Mouse (Mus musculus) myocyte (in vitro differentiated cells): Measurements from ENCODE around the gene Nhlrc4. TPM values are rescaled to one million over a fixed set of nuclear protein-coding genes. Genes with fewer than 3 reads are reported as not detected.

Experiments used
- H3K27me3 ChIP-seq: one replicate; pipeline ENCODE4 v1.6.1; 2011; ENCODE audit not compliant: control insufficient read depth, insufficient read depth, insufficient read length
- H3K36me3 ChIP-seq: one replicate; pipeline ENCODE4 v1.6.1; 2011; ENCODE audit not compliant: control insufficient read depth, insufficient read depth
- H3K4me2 ChIP-seq: one replicate; pipeline ENCODE4 v1.6.1; 2011; ENCODE audit warnings: low read depth, control low read depth
- H3K4me3 ChIP-seq: one replicate; pipeline ENCODE4 v1.5.1; 2011; ENCODE audit warnings: mild to moderate bottlenecking, control low read depth, moderate library complexity
- H3K79me2 ChIP-seq: one replicate; pipeline ENCODE4 v1.6.1; 2011; ENCODE audit not compliant: control insufficient read depth, insufficient read depth
- H3ac ChIP-seq: one replicate; pipeline ENCODE4 v1.6.1; 2011; ENCODE audit not compliant: control insufficient read depth, insufficient read length
- CEBPB ChIP-seq: IDR thresholded peaks from 2 replicates; pipeline ENCODE4 v1.6.1; 2011; ENCODE audit warnings: mild to moderate bottlenecking, moderate library complexity; ENCODE audit not compliant: poor library complexity, insufficient read depth, severe bottlenecking
- E2F4 ChIP-seq: IDR thresholded peaks from one replicate; pipeline ENCODE4 v1.6.1; 2011; ENCODE audit warnings: mild to moderate bottlenecking, control low read depth, moderate library complexity; ENCODE audit not compliant: insufficient read depth
- MAX ChIP-seq: IDR thresholded peaks from one replicate; pipeline ENCODE4 v1.6.1; 2011; ENCODE audit warnings: low read depth, mild to moderate bottlenecking, control low read depth
- MYOD1 ChIP-seq, 3 experiments: IDR thresholded peaks; one replicate each; pipeline ENCODE4 v1.6.1; 2011; ENCODE audit warnings: control low read depth in 2 of 3, low read depth in 2 of 3, mild to moderate bottlenecking in 2 of 3, moderate library complexity in 1 of 3; ENCODE audit not compliant: insufficient read length in 2 of 3, control insufficient read depth in 1 of 3
- MYOG ChIP-seq, 3 experiments: IDR thresholded peaks; one replicate each; pipeline ENCODE4 v1.6.1; 2011; ENCODE audit warnings: control low read depth in 2 of 3, low read depth in 2 of 3, mild to moderate bottlenecking in 2 of 3; ENCODE audit not compliant: insufficient read length in 2 of 3, control insufficient read depth in 1 of 3, insufficient read depth in 1 of 3
- POLR2A ChIP-seq: IDR thresholded peaks from one replicate; pipeline ENCODE4 v1.6.1; 2011; ENCODE audit warnings: low read depth, mild to moderate bottlenecking, control low read depth, moderate library complexity; ENCODE audit not compliant: insufficient read length
- POLR2AphosphoS2 ChIP-seq: IDR thresholded peaks from one replicate; pipeline ENCODE4 v1.6.1; 2011; ENCODE audit warnings: low read depth, control low read depth; ENCODE audit not compliant: insufficient read length
- REST ChIP-seq: IDR thresholded peaks from one replicate; pipeline ENCODE4 v1.6.1; 2011; ENCODE audit warnings: mild to moderate bottlenecking, control low read depth, moderate library complexity; ENCODE audit not compliant: insufficient read depth, insufficient read length
- SRF ChIP-seq: IDR thresholded peaks from one replicate; pipeline ENCODE4 v1.6.1; 2011; ENCODE audit warnings: low read depth; ENCODE audit not compliant: control insufficient read depth, insufficient read length
- TCF12 ChIP-seq: IDR thresholded peaks from one replicate; pipeline ENCODE4 v1.6.1; 2011; ENCODE audit warnings: mild to moderate bottlenecking, control low read depth; ENCODE audit not compliant: poor library complexity, insufficient read depth, severe bottlenecking
- TCF3 ChIP-seq: IDR thresholded peaks from one replicate; pipeline ENCODE4 v1.6.1; 2011; ENCODE audit warnings: low read depth, control low read depth; ENCODE audit not compliant: insufficient read length
- USF1 ChIP-seq: IDR thresholded peaks from one replicate; pipeline ENCODE4 v1.6.1; 2011; ENCODE audit warnings: low read depth, mild to moderate bottlenecking, control low read depth, moderate library complexity
- polyA plus RNA-seq: library from polyadenylated mRNA; unstranded; fragments of >200 nt; fragmentation: generic; extraction: Trizol; gene quantifications from one replicate; pipeline ENCODE4 v1.2.1, GENCODE M21; 2012; ENCODE audit warnings: missing spikeins

Gene Nhlrc4
- polyA plus RNA-seq: 0.17 TPM

DNA sequence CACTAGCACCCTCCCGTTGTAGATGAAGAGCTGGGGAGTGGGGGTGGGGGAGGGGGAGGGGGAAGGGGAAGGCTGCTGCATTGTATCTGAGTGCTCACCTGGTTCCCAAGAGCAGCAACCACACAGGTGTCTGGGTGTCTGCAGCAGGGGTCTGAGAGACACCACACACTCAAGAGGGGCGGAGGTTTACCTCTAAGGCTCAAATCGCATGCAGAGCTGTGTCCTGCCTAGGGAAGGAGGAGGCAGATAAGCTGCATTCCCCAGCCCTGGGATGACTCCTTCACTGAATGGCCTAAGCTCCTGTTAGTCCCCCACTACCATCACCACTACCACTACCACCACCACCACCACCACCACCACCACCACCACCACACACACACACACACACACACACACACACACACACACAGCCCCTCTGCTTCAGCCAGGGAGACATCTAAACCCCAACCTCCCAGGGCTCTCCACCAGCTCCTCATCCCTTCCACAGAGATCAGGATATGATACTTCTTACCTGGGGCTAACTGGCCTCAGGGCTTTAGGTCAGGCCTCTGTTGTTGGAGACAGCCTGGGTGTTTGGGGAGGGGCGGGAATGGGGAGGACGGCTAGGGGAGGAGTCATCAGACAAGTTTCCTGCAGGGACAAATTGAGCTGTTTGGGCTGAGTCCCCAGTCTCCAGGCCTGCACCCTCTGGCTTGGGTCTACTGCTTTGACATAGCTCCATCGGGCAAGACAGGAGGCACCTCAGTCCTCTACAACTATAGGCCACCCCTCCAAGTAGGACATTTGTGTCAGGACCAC, at the start of gene Nhlrc4, which contains the start of gene Pigq:
TSS of gene Nhlrc4 (minus strand) at position 596 of the 798 bp plus-strand sequence.
TSS of gene Pigq (minus strand) at position 571 of the 798 bp plus-strand sequence.
- Histone ChIP-seq H3K4me2 (peak within 1 kb of the TSS; percentile 12), H3K36me3 (no peaks in the 10 kb centered on the region), H3K4me3 (no peak within 1 kb of the TSS), H3ac (no peak within 1 kb of the TSS), H3K79me2 (peaks cover 12% of the 10 kb centered on the region), H3K27me3 (peaks cover 21% of the 10 kb centered on the region)
- TF ChIP-seq MYOD1 (IDR thresholded peaks at IDR 0.05; ENCODE audit: control insufficient read depth in 1 of 3, insufficient read length in 2 of 3, low read depth in 2 of 3) (no peak), TCF3 (no peak), TCF12 (no peak), SRF (no peak), CEBPB (no peak)

DNA sequence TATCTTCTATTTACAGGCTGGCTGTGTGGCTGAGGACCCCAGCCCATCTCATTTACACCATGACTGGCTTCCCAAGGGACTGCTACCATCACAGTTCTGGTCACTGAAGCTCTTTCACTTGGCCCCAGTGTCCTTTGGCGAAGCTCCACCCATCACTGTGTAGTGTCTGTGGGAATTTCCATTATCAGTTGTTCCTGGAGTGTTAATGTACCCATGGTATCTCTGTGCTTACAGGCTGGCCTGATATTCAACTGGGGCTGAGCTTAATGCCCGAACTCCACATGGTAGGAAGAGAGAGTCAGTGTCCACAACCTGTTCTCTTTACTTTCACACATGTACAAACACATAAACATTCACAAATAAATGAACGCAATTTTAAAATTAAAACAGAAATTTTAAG, 48.7 kb upstream of the Nhlrc4 start:
- no peak overlapping the region for H3ac ChIP-seq
- H3K4me2 ChIP-seq: no peak overlapping the region
- H3K79me2 ChIP-seq: no peaks in the 10 kb centered on the region
- H3K27me3 ChIP-seq: no peaks in the 10 kb centered on the region
- H3K4me3 ChIP-seq: no peak overlapping the region
- TF ChIP-seq TCF3 (no peak), REST (no peak), CEBPB (no peak), MAX (no peak), POLR2A (no peak), MYOG (IDR thresholded peaks at IDR 0.05; ENCODE audit: control insufficient read depth in 1 of 3, insufficient read depth in 1 of 3, insufficient read length in 2 of 3, low read depth in 2 of 3) (no peak), E2F4 (no peak)
- peaks cover 9% of the 10 kb centered on the region for H3K36me3 ChIP-seq

DNA sequence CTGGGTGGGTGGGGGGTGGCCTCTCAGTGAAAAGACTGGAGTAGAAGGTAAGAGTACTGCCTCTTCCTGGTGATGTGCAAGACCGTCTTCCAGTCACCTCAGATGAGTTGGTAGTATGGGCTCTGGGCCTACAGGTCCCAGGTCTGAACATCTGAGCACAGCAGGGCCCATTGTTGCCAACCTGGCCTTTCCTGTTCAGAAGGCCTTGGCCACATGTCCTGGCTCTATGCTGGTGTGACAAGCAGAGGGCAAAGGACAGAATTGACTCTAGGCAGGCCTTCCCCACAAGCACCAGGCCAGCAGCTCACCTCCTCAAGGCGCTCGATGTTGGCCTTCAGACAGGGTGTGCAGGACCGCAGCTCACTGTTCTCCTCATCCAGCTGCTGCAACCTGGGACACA, 47.5 kb upstream of the Nhlrc4 start:
- H3ac ChIP-seq: no peak overlapping the region
- H3K27me3 ChIP-seq: no peaks in the 10 kb centered on the region
- no peaks in the 10 kb centered on the region for H3K79me2 ChIP-seq
- peaks cover 4% of the 10 kb centered on the region for H3K36me3 ChIP-seq
- no peak overlapping the region for H3K4me3 ChIP-seq
- TF ChIP-seq SRF: no peak
- no peak for TF ChIP-seq MYOG (IDR thresholded peaks at IDR 0.05; ENCODE audit: control insufficient read depth in 1 of 3, insufficient read depth in 1 of 3, insufficient read length in 2 of 3, low read depth in 2 of 3)
- no peak for TF ChIP-seq TCF3
- TF ChIP-seq CEBPB: no peak
- TF ChIP-seq MYOD1 (IDR thresholded peaks at IDR 0.05; ENCODE audit: control insufficient read depth in 1 of 3, insufficient read length in 2 of 3, low read depth in 2 of 3): no peak
- H3K4me2 ChIP-seq: no peak overlapping the region

DNA sequence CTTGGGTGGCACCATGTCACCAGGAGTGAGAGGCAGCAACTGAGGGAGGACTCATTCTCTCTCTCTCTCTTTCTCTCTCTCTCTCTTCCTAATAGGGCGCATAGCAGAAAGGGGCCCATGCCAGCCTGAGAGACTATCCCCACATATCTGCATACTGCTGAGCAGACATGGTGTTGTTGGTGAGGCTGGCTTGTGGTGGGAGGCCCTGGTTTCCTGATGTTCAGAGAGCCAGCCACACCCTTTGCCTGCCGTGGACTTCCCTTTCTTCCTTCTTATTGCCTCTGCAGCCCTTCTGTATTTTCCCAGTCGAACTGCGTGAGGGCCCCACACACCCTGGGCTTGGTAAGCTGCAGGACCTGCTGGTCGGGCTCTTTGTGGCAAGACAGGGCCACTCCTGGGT, 45.6 kb upstream of the Nhlrc4 start:
- H3K36me3 ChIP-seq: peaks cover 4% of the 10 kb centered on the region
- H3ac ChIP-seq: no peak overlapping the region
- no peaks in the 10 kb centered on the region for H3K27me3 ChIP-seq
- no peaks in the 10 kb centered on the region for H3K79me2 ChIP-seq
- no peak for TF ChIP-seq TCF3
- no peak for TF ChIP-seq USF1
- TF ChIP-seq MYOG (IDR thresholded peaks at IDR 0.05; ENCODE audit: control insufficient read depth in 1 of 3, insufficient read depth in 1 of 3, insufficient read length in 2 of 3, low read depth in 2 of 3): no peak
- no peak for TF ChIP-seq POLR2AphosphoS2
- H3K4me2 ChIP-seq: no peak overlapping the region
- no peak overlapping the region for H3K4me3 ChIP-seq

DNA sequence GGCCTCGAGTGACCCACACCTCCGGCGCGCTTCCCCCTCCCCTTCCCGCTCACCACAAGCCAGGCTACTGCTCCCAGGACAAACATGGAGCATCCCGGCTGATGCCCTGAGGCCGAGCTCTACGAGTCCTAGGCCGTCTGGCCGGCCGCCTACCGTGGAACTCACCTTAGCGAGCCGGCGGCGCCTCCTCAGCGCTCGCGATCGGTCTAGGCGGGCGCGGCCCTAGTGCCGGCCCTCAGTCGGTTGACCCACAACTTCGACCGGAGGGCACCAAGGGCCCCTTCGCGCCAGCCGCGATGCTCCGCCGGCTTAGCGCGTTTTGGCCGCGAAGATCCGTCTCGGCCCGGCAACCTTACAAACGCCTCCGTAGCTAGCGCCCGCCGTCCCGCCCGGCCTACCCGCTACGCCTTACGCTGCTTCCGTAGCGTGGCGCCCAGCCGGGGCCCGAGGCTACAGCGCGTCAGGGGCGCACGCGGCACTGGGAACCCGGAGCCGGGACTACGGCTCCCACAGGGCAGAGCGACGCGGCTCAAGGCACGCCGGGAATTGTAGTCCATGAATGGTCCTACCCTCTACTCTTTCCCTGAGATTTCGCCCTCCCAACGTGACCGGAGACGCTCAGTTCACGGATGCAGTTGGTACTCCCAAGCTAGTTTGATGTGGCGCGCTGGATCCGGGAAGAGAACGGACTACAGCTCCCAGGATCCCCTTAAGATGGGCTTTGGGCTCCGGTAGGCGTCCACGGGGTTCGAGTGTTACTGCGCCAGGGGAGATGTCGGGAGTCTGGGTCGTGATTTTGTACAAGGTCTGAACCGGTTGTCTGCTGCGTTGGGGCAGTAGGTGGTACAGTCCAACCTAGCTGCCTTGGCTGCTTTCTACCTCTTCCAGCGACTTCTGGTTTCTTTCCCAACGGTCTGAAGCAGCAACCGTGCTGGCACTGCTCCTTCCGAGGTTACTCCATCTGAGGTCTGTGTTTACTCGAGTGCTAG, 40.8 kb upstream of the Nhlrc4 start, which contains the start of gene Capn15:
TSS of gene Capn15 (minus strand) at position 491 of the 989 bp plus-strand sequence.
- H3K4me2 ChIP-seq: peak within 1 kb of the TSS; percentile 96
- no peaks in the 10 kb centered on the region for H3K36me3 ChIP-seq
- peak within 1 kb of the TSS; percentile 48 for H3ac ChIP-seq
- H3K27me3 ChIP-seq: no peaks in the 10 kb centered on the region
- H3K79me2 ChIP-seq: peaks cover 25% of the 10 kb centered on the region
- H3K4me3 ChIP-seq: peak within 1 kb of the TSS; percentile 57
- TF ChIP-seq MYOG (IDR thresholded peaks at IDR 0.05; ENCODE audit: control insufficient read depth in 1 of 3, insufficient read depth in 1 of 3, insufficient read length in 2 of 3, low read depth in 2 of 3) (no peak), MAX (no peak), SRF (peak; percentile 58), E2F4 (no peak), USF1 (peak; percentile 39), MYOD1 (IDR thresholded peaks at IDR 0.05; ENCODE audit: control insufficient read depth in 1 of 3, insufficient read length in 2 of 3, low read depth in 2 of 3) (no peak), REST (no peak), TCF12 (no peak), CEBPB (no peak), TCF3 (no peak), POLR2A (peak; percentile 84), POLR2AphosphoS2 (peak; percentile 80)
